Mouse (Mus musculus): ENCODE measurements at regions not wholly inside any gene's neighbourhood (a gene's known extent, or its start where the extent isn't known, plus 50 kb on each side); places are given as distances from the start of the nearest gene placed in this dataset.

GRCm38 (mm10) chr5:116712056-116712455, 120.4 kb upstream of the Srrm4 start:
- no peak for TF ChIP-seq POLR2A (IDR thresholded peaks at IDR 0.05; ENCODE audit: insufficient read depth, low read depth, low read length)
- no peak for TF ChIP-seq CTCF (IDR thresholded peaks at IDR 0.05; ENCODE audit: insufficient read depth, low read depth, low read length)
